Mouse (Mus musculus) cerebellum, adult 11-12 months (tissue): Measurements from ENCODE around the gene Atf1.
"Not testable (repeated sequence)": the region's sequence is repeated elsewhere in the genome, so short reads cannot be mapped to it uniquely, and the experiment has no call there.

Experiments used
- DNase-seq: peaks from one replicate; pipeline ENCODE4 v3.0.0; 2022

Atf1 gene

GRCm38 (mm10) chr15:100263246-100263905, 35.8 kb downstream of the Atf1 start:
- DNase-seq = no peak

- no peak for DNase-seq
Observed at GRCm38 (mm10) chr15:100265586-100266325, 38.1 kb downstream of the Atf1 start.

- no peak for DNase-seq
Observed at GRCm38 (mm10) chr15:100268916-100269315, 41.3 kb downstream of the Atf1 start.

- DNase-seq = no peak
Observed at GRCm38 (mm10) chr15:100269776-100270175, 42.2 kb downstream of the Atf1 start.

- DNase-seq = not testable (repeated sequence)
Observed at GRCm38 (mm10) chr15:100270609-100271008, 43.0 kb downstream of the Atf1 start.

GRCm38 (mm10) chr15:100271411-100271810, 43.8 kb downstream of the Atf1 start:
- DNase-seq = no peak

GRCm38 (mm10) chr15:100273791-100274308, 46.2 kb downstream of the Atf1 start:
- DNase-seq = not testable (repeated sequence)

GRCm38 (mm10) chr15:100274790-100275559, 47.4 kb downstream of the Atf1 start:
- no peak for DNase-seq

GRCm38 (mm10) chr15:100276403-100276802, 48.8 kb downstream of the Atf1 start:
- DNase-seq = no peak

- DNase-seq = no peak
Observed at GRCm38 (mm10) chr15:100277586-100277985, 50.0 kb downstream of the Atf1 start.

GRCm38 (mm10) chr15:100280626-100281025, 53.0 kb downstream of the Atf1 start, which contains the start of gene Tmprss12:
Gene Tmprss12, plus strand, starts transcription at chr15:100280837.
- DNase-seq = no peak

GRCm38 (mm10) chr15:100288980-100289379, 61.4 kb downstream of the Atf1 start:
- DNase-seq = no peak

- no peak for DNase-seq
Observed at GRCm38 (mm10) chr15:100290858-100291257, 63.2 kb downstream of the Atf1 start.

GRCm38 (mm10) chr15:100292326-100292725, 64.7 kb downstream of the Atf1 start:
- no peak for DNase-seq

GRCm38 (mm10) chr15:100297856-100298255, 70.2 kb downstream of the Atf1 start:
- DNase-seq = no peak

GRCm38 (mm10) chr15:100300499-100300898, 72.9 kb downstream of the Atf1 start:
- no peak for DNase-seq

- DNase-seq = no peak
Observed at GRCm38 (mm10) chr15:100301556-100301955, 73.9 kb downstream of the Atf1 start.

- DNase-seq = no peak
Observed at GRCm38 (mm10) chr15:100303428-100304018, 75.9 kb downstream of the Atf1 start.

- peak; percentile 87 for DNase-seq
Observed at GRCm38 (mm10) chr15:100304019-100304991, 76.7 kb downstream of the Atf1 start, which contains the start of gene Mettl7a1. Gene Mettl7a1, plus strand, starts transcription at chr15:100304140.

GRCm38 (mm10) chr15:100306201-100306600, 78.6 kb downstream of the Atf1 start:
- DNase-seq = no peak

GRCm38 (mm10) chr15:100307438-100308096, 79.9 kb downstream of the Atf1 start:
- peak; percentile 44 for DNase-seq
